ENCODE assay signal across 8 mouse cellular contexts in the genomic region with DNA sequence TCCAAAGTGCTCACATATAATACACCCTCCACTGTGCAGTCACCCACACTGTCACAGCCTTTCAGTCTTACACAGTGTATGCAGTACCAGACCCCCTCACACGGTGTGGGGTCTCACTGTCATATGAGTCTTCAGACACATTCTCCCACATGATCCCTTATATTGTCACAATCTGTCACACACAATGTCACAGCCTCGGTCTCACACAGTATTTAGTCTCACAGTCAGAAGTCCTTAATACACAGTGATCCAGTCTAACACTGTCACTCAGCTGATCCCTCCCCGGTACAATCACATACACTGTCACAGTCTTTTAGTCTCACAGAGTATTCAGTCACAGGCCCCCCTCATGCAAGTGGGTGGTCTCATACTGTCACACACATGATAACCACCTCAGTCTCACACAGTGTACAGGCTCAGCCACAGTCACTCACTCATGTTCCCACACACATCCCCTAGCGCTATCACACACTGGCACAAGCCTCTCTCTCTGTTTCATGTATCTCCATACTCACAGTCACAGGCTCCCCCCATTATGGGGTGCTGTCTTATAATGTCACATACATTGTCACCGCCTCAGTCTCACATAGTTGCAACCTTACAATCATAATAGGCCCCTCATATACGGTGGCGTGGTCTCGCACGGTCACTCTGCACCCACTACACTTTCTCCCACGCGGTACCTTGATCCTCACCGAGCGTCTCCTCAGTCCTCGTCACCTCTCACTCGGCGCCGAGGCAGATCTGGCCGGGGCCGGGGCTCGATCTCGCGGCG. TPM values are rescaled to one million over a fixed set of nuclear protein-coding genes. Genes with fewer than 3 reads are reported as not detected.
DNase-seq lines count a peak whose midpoint lies in the region; ATAC-seq and TF ChIP-seq lines count a peak whose summit lies in the region.

No protein-coding gene starts in this region.

- no peak for TF ChIP-seq POLR2A in cerebellum, adult 2 months (IDR thresholded peaks at IDR 0.05; ENCODE audit: borderline replicate concordance, insufficient read depth, low read length)
- TF ChIP-seq POLR2A in embryonic fibroblast, embryonic 13.5 days (IDR thresholded peaks at IDR 0.05; ENCODE audit: low read depth, low read length), result no peak

- WGBS in cerebellum, adult 2 months, result 7% methylated on average over 23 of the region's 23 CpGs
- WGBS in hindbrain, embryonic 16.5 days, result 12% methylated on average over 23 of the region's 23 CpGs
- WGBS in liver, embryonic 16.5 days (ENCODE audit: insufficient replicate concordance), result 13% methylated on average over 23 of the region's 23 CpGs

- H3K4me2 ChIP-seq in hindbrain, embryonic 16.5 days (ENCODE audit: low read length), result peak overlapping the region; percentile 76
- peak overlapping the region; percentile 70 for H3K4me2 ChIP-seq in liver, embryonic 16.5 days (ENCODE audit: low read depth, low read length)

- no peak for TF ChIP-seq CTCF in cerebellum, adult 2 months (IDR thresholded peaks at IDR 0.05; ENCODE audit: borderline replicate concordance, insufficient read depth, low read depth, low read length)
- no peak for TF ChIP-seq CTCF in embryonic fibroblast, embryonic 13.5 days (IDR thresholded peaks at IDR 0.05; ENCODE audit: borderline replicate concordance, insufficient read depth, low read length)

- peaks cover 2% of the 10 kb centered on the region; the same call in 1 of the 2 replicates for H3K9me3 ChIP-seq in hindbrain, embryonic 16.5 days (ENCODE audit: control insufficient read depth, low read length)
- H3K9me3 ChIP-seq in liver, embryonic 16.5 days (replicated peaks; ENCODE audit: control insufficient read depth, low read length), result no peaks in the 10 kb centered on the region

- peak overlapping the region; percentile 74 for H3K9ac ChIP-seq in hindbrain, embryonic 16.5 days (ENCODE audit: low read depth, low read length)
- H3K9ac ChIP-seq in liver, embryonic 16.5 days (ENCODE audit: low read depth, low read length), result peak overlapping the region; percentile 66

- peaks cover 4% of the 10 kb centered on the region; the same call in 1 of the 2 replicates for H3K4me1 ChIP-seq in cerebellum, adult 2 months (ENCODE audit: control insufficient read depth, insufficient read depth, low read length)
- no peaks in the 10 kb centered on the region for H3K4me1 ChIP-seq in embryonic fibroblast, embryonic 13.5 days (ENCODE audit: control insufficient read depth, insufficient read depth, low read length)
- peaks cover 10% of the 10 kb centered on the region for H3K4me1 ChIP-seq in hindbrain, embryonic 16.5 days (ENCODE audit: control insufficient read depth, insufficient read depth, low read depth, low read length)
- peaks cover 4% of the 10 kb centered on the region for H3K4me1 ChIP-seq in liver, embryonic 16.5 days (ENCODE audit: control insufficient read depth, low read depth, low read length)

- peak in 1 of 2 experiments; percentile 20 for DNase-seq in cerebellum, adult 2 months
- DNase-seq in cerebellum, adult 9-10 months, result no peak
- peak; percentile 15 for DNase-seq in right cerebral cortex, postnatal 25 days

- H3K27ac ChIP-seq in cerebellum, adult 2 months (ENCODE audit: insufficient read depth, low read length), result peak overlapping the region; percentile 65; the same call in 1 of the 2 replicates
- no peak overlapping the region for H3K27ac ChIP-seq in embryonic fibroblast, embryonic 13.5 days (ENCODE audit: insufficient read depth, low read length)
- peak overlapping the region; percentile 95 for H3K27ac ChIP-seq in hindbrain, embryonic 16.5 days (ENCODE audit: low read depth, low read length)
- no peak overlapping the region for H3K27ac ChIP-seq in liver, embryonic 16.5 days (ENCODE audit: low read length)

- peak; percentile 20 for ATAC-seq in CD4-positive, CD25-positive, alpha-beta regulatory T cell, adult 4 months
- ATAC-seq in hindbrain, embryonic 16.5 days, result peak; percentile 87
- ATAC-seq in liver, embryonic 16.5 days (ENCODE audit: low read depth), result peak; percentile 53
- no peak for ATAC-seq in activated CD4-positive, CD25-positive, alpha-beta regulatory T cell, adult 4 months

- H3K36me3 ChIP-seq in hindbrain, embryonic 16.5 days (ENCODE audit: control insufficient read depth, insufficient read depth, low read length), result peaks cover 4% of the 10 kb centered on the region; the same call in 1 of the 2 replicates
- no peaks in the 10 kb centered on the region for H3K36me3 ChIP-seq in liver, embryonic 16.5 days (ENCODE audit: control insufficient read depth, insufficient read depth)

- peak overlapping the region; percentile 99 for H3K4me3 ChIP-seq in cerebellum, adult 2 months (replicated peaks; ENCODE audit: insufficient read depth, low read depth, low read length)
- H3K4me3 ChIP-seq in embryonic fibroblast, embryonic 13.5 days (ENCODE audit: insufficient read depth, low read length), result peak overlapping the region; percentile 82
- H3K4me3 ChIP-seq in hindbrain, embryonic 16.5 days (ENCODE audit: low read length), result peak overlapping the region; percentile 64
- peak overlapping the region; percentile 57 for H3K4me3 ChIP-seq in liver, embryonic 16.5 days (ENCODE audit: low read depth, low read length)

- no peaks in the 10 kb centered on the region for H3K27me3 ChIP-seq in cerebellum, adult 2 months (ENCODE audit: control insufficient read depth, insufficient read depth, low read length)
- no peaks in the 10 kb centered on the region for H3K27me3 ChIP-seq in hindbrain, embryonic 16.5 days (replicated peaks; ENCODE audit: control insufficient read depth, insufficient read depth, low read length)
- no peaks in the 10 kb centered on the region for H3K27me3 ChIP-seq in liver, embryonic 16.5 days (ENCODE audit: control insufficient read depth, insufficient read depth, low read depth, low read length)

RNA-seq across cellular contexts. Expression of a gene that starts 0.4 kb away (rescaled TPM):
- polyA plus RNA-seq in cerebellum, adult 2 months (2012; rRNA removed), result 5.6 and 6.9 TPM in 2 replicates
- polyA plus RNA-seq in CD4-positive, CD25-positive, alpha-beta regulatory T cell, adult 4 months (2017; shearing (Covaris generic)), result 1 to 10 TPM in 1 of 2 experiments, under 1 TPM in 1; 0.94 to 1.4 TPM
- polyA plus RNA-seq in embryonic fibroblast, embryonic 13.5 days (2011; ENCODE audit: insufficient read length, low read depth, missing spikeins), result 4.7 and 6.2 TPM in 2 replicates
- polyA plus RNA-seq in hindbrain, embryonic 16.5 days (2015; fragmentation: Nextera tagmentation; extraction: Ambion mirVana), result 14.7 and 14.8 TPM in 2 replicates
- 0.45 and 0.89 TPM in 2 replicates for polyA plus RNA-seq in liver, embryonic 16.5 days (2015; fragmentation: Nextera tagmentation; extraction: Ambion mirVana)
- 1 to 10 TPM in 1 of 2 experiments, not detected in 1; 1.1 TPM for polyA plus RNA-seq in activated CD4-positive, CD25-positive, alpha-beta regulatory T cell, adult 4 months (2017; shearing (Covaris generic))

RNA-seq across cellular contexts. Expression of a gene that starts 12.9 kb away (rescaled TPM):
- 3.0 and 3.2 TPM in 2 replicates for polyA plus RNA-seq in cerebellum, adult 2 months (2012; rRNA removed)
- under 1 TPM; 0.11 to 0.39 TPM for polyA plus RNA-seq in CD4-positive, CD25-positive, alpha-beta regulatory T cell, adult 4 months (2017; shearing (Covaris generic))
- 0.82 and 1.4 TPM in 2 replicates for polyA plus RNA-seq in embryonic fibroblast, embryonic 13.5 days (2011; ENCODE audit: insufficient read length, low read depth, missing spikeins)
- polyA plus RNA-seq in hindbrain, embryonic 16.5 days (2015; fragmentation: Nextera tagmentation; extraction: Ambion mirVana), result 7.7 and 8.0 TPM in 2 replicates
- 0.11 and 0.13 TPM in 2 replicates for polyA plus RNA-seq in liver, embryonic 16.5 days (2015; fragmentation: Nextera tagmentation; extraction: Ambion mirVana)
- polyA plus RNA-seq in activated CD4-positive, CD25-positive, alpha-beta regulatory T cell, adult 4 months (2017; shearing (Covaris generic)), result under 1 TPM; 0.24 to 0.31 TPM

RNA-seq across cellular contexts. Expression of a gene that starts 32.4 kb away (rescaled TPM):
- 4.7 and 5.6 TPM in 2 replicates for polyA plus RNA-seq in cerebellum, adult 2 months (2012; rRNA removed)
- 1 to 10 TPM; 4.0 to 5.1 TPM for polyA plus RNA-seq in CD4-positive, CD25-positive, alpha-beta regulatory T cell, adult 4 months (2017; shearing (Covaris generic))
- 3.3 and 3.6 TPM in 2 replicates for polyA plus RNA-seq in embryonic fibroblast, embryonic 13.5 days (2011; ENCODE audit: insufficient read length, low read depth, missing spikeins)
- 5.7 and 7.1 TPM in 2 replicates for polyA plus RNA-seq in hindbrain, embryonic 16.5 days (2015; fragmentation: Nextera tagmentation; extraction: Ambion mirVana)
- 0.84 TPM in 2 replicates for polyA plus RNA-seq in liver, embryonic 16.5 days (2015; fragmentation: Nextera tagmentation; extraction: Ambion mirVana)
- 1 to 10 TPM; 1.8 to 2.4 TPM for polyA plus RNA-seq in activated CD4-positive, CD25-positive, alpha-beta regulatory T cell, adult 4 months (2017; shearing (Covaris generic))

RNA-seq across cellular contexts. Expression of a gene that starts 44.3 kb away (rescaled TPM):
- 7.9 and 8.8 TPM in 2 replicates for polyA plus RNA-seq in cerebellum, adult 2 months (2012; rRNA removed)
- polyA plus RNA-seq in CD4-positive, CD25-positive, alpha-beta regulatory T cell, adult 4 months (2017; shearing (Covaris generic)), result 1 to 10 TPM; 6.4 to 7.6 TPM
- polyA plus RNA-seq in embryonic fibroblast, embryonic 13.5 days (2011; ENCODE audit: insufficient read length, low read depth, missing spikeins), result 4.1 TPM in 2 replicates
- polyA plus RNA-seq in hindbrain, embryonic 16.5 days (2015; fragmentation: Nextera tagmentation; extraction: Ambion mirVana), result 14.0 and 14.5 TPM in 2 replicates
- polyA plus RNA-seq in liver, embryonic 16.5 days (2015; fragmentation: Nextera tagmentation; extraction: Ambion mirVana), result 3.6 and 4.4 TPM in 2 replicates
- 1 to 10 TPM; 4.1 to 4.6 TPM for polyA plus RNA-seq in activated CD4-positive, CD25-positive, alpha-beta regulatory T cell, adult 4 months (2017; shearing (Covaris generic))

RNA-seq across cellular contexts. Expression of a gene that starts 52.5 kb away (rescaled TPM):
- 8.7 and 9.4 TPM in 2 replicates for polyA plus RNA-seq in cerebellum, adult 2 months (2012; rRNA removed)
- polyA plus RNA-seq in CD4-positive, CD25-positive, alpha-beta regulatory T cell, adult 4 months (2017; shearing (Covaris generic)), result 1 to 10 TPM; 4.0 to 5.5 TPM
- 9.3 and 10.5 TPM in 2 replicates for polyA plus RNA-seq in embryonic fibroblast, embryonic 13.5 days (2011; ENCODE audit: insufficient read length, low read depth, missing spikeins)
- polyA plus RNA-seq in hindbrain, embryonic 16.5 days (2015; fragmentation: Nextera tagmentation; extraction: Ambion mirVana), result 11.8 and 13.4 TPM in 2 replicates
- 1.2 and 1.3 TPM in 2 replicates for polyA plus RNA-seq in liver, embryonic 16.5 days (2015; fragmentation: Nextera tagmentation; extraction: Ambion mirVana)
- 1 to 10 TPM; 1.9 to 5.9 TPM for polyA plus RNA-seq in activated CD4-positive, CD25-positive, alpha-beta regulatory T cell, adult 4 months (2017; shearing (Covaris generic))

Comparison
In these comparisons a context has a peak if more than half of its experiments do, and no peak if none do; other contexts are left out.
1. H3K27ac ChIP-seq: peak in cerebellum, adult 2 months (single experiment) and hindbrain, embryonic 16.5 days (single experiment); none in embryonic fibroblast, embryonic 13.5 days (single experiment) and liver, embryonic 16.5 days (single experiment).
2. Peak in every context shown above with its lines, with median percentiles within 50 percentile points of each other: H3K4me3 ChIP-seq.